Mouse (Mus musculus) intestine, embryonic 15.5 days (tissue): ENCODE data around the gene Podxl2. TPM values are rescaled to one million over a fixed set of nuclear protein-coding genes. Genes with fewer than 3 reads are reported as not detected.

ENCODE experiments used
- ATAC-seq: fragments of 200-750 bp; cut with Nextera tagmentation; 2 replicates; pipeline ENCODE4 v1.8.0; 2017; ENCODE audit warnings: moderate TSS enrichment, moderate library complexity
- H3K27ac ChIP-seq: fragments of 300-500 bp; sonication (generic); 2 replicates; pipeline ENCODE4 v1.5.1; 2015; ENCODE audit warnings: mild to moderate bottlenecking, inconsistent platforms
- H3K27me3 ChIP-seq: fragments of 300-500 bp; sonication (generic); replicated peaks from 2 replicates; pipeline ENCODE4 v1.6.1; 2015; ENCODE audit warnings: inconsistent platforms
- H3K36me3 ChIP-seq: fragments of 300-500 bp; sonication (generic); 2 replicates; pipeline ENCODE4 v1.6.1; 2015; ENCODE audit warnings: inconsistent platforms
- H3K4me1 ChIP-seq: fragments of 300-500 bp; sonication (generic); replicated peaks from 2 replicates; pipeline ENCODE4 v1.6.1; 2015; ENCODE audit warnings: inconsistent platforms
- H3K4me2 ChIP-seq: fragments of 300-500 bp; sonication (generic); replicated peaks from 2 replicates; pipeline ENCODE4 v1.6.1; 2015; ENCODE audit warnings: mild to moderate bottlenecking, inconsistent platforms
- H3K4me3 ChIP-seq: fragments of 300-500 bp; sonication (generic); replicated peaks from 2 replicates; pipeline ENCODE4 v1.5.1; 2015; ENCODE audit warnings: inconsistent platforms
- H3K9ac ChIP-seq: fragments of 300-500 bp; sonication (generic); 2 replicates; pipeline ENCODE4 v1.6.1; 2015; ENCODE audit warnings: inconsistent platforms
- H3K9me3 ChIP-seq: fragments of 300-500 bp; sonication (generic); 2 replicates; pipeline ENCODE4 v1.6.1; 2016; ENCODE audit warnings: inconsistent platforms
- WGBS: fragments of 180-500 bp; shearing (Covaris S2); methylation state at CpG from one replicate; pipeline ENCODE4 v1.1.7; 2015; 5-methylcytosine and 5-hydroxymethylcytosine counted together
- polyA plus RNA-seq: library from polyadenylated mRNA; unstranded; fragments of >200 nt; fragmentation: Nextera tagmentation; extraction: Ambion mirVana; gene quantifications from 2 replicates; pipeline ENCODE4 v1.2.1, GENCODE M21; 2015

The Podxl2 gene
- polyA plus RNA-seq, 1 experiment from 2014 or later, result 49.6 TPM

- under 1% methylated on average over 66 of the region's 66 CpGs for WGBS
- peak within 1 kb of the TSS; percentile 85 for H3K9ac ChIP-seq
- H3K4me3 ChIP-seq, result peak within 1 kb of the TSS; percentile 79
- H3K27me3 ChIP-seq, result no peaks in the 10 kb centered on the region
- no peaks in the 10 kb centered on the region for H3K36me3 ChIP-seq
- H3K4me1 ChIP-seq, result peaks cover 35% of the 10 kb centered on the region
- H3K9me3 ChIP-seq, result no peaks in the 10 kb centered on the region
- H3K4me2 ChIP-seq, result peak within 1 kb of the TSS; percentile 84
- peak within 1 kb of the TSS; percentile 96 for H3K27ac ChIP-seq
- peak; percentile 90 for ATAC-seq
These were observed 27.3 kb upstream of the Podxl2 start, which contains the start of gene Tpra1 for GRCm38 (mm10) chr6:88901947-88902820. Tpra1 (plus strand) TSS chr6:88902251.

GRCm38 (mm10) chr6:88901471-88901870, 26.6 kb upstream of the Podxl2 start:
- no peaks in the 10 kb centered on the region for H3K9me3 ChIP-seq
- no peaks in the 10 kb centered on the region for H3K36me3 ChIP-seq
- no peaks in the 10 kb centered on the region for H3K27me3 ChIP-seq
- H3K4me2 ChIP-seq, result peak overlapping the region; percentile 84
- H3K9ac ChIP-seq, result peak overlapping the region; percentile 49
- peak overlapping the region; percentile 75 for H3K27ac ChIP-seq
- peak; percentile 19 for ATAC-seq
- peak overlapping the region; percentile 79 for H3K4me3 ChIP-seq
- WGBS, result 3% methylated on average over 5 of the region's 5 CpGs
- H3K4me1 ChIP-seq, result peaks cover 41% of the 10 kb centered on the region

GRCm38 (mm10) chr6:88899628-88900027, 24.8 kb upstream of the Podxl2 start:
- no peak overlapping the region for H3K4me2 ChIP-seq
- H3K4me3 ChIP-seq, result no peak overlapping the region
- H3K9me3 ChIP-seq, result no peaks in the 10 kb centered on the region
- peaks cover 44% of the 10 kb centered on the region for H3K4me1 ChIP-seq
- H3K27ac ChIP-seq, result no peak overlapping the region
- 0 out of 2 replicates have a peak, but pooled peaks cover 1% of the 10 kb centered on the region for H3K36me3 ChIP-seq
- no peak for ATAC-seq
- 91% methylated on average over 2 of the region's 2 CpGs for WGBS
- no peak overlapping the region for H3K9ac ChIP-seq
- H3K27me3 ChIP-seq, result no peaks in the 10 kb centered on the region

- no peak for ATAC-seq
- Histone ChIP-seq H3K4me1 (peaks cover 40% of the 10 kb centered on the region), H3K36me3 (peaks cover 7% of the 10 kb centered on the region; the same call in 1 of the 2 replicates), H3K27me3 (no peaks in the 10 kb centered on the region), H3K4me3 (no peak overlapping the region), H3K9me3 (no peaks in the 10 kb centered on the region), H3K4me2 (peak overlapping the region; percentile 61), H3K9ac (no peak overlapping the region; the same call in 1 of the 2 replicates), H3K27ac (no peak overlapping the region)
- 61% methylated on average over 4 of the region's 4 CpGs for WGBS
These were observed 24.2 kb upstream of the Podxl2 start for GRCm38 (mm10) chr6:88899086-88899485.

GRCm38 (mm10) chr6:88898534-88899048, 23.7 kb upstream of the Podxl2 start, which contains the start of gene Mcm2:
Mcm2 (minus strand) TSS chr6:88898780.
- Histone ChIP-seq H3K4me1 (peaks cover 35% of the 10 kb centered on the region), H3K27me3 (no peaks in the 10 kb centered on the region), H3K9ac (peak within 1 kb of the TSS; percentile 64), H3K9me3 (no peaks in the 10 kb centered on the region), H3K36me3 (peaks cover 9% of the 10 kb centered on the region; the same call in 1 of the 2 replicates), H3K4me3 (peak within 1 kb of the TSS; percentile 58), H3K27ac (peak within 1 kb of the TSS; percentile 15), H3K4me2 (peak within 1 kb of the TSS; percentile 61)
- peak; percentile 80 for ATAC-seq
- under 1% methylated on average over 33 of the region's 33 CpGs for WGBS

GRCm38 (mm10) chr6:88897246-88897645, 22.4 kb upstream of the Podxl2 start:
- Histone ChIP-seq H3K36me3 (peaks cover 21% of the 10 kb centered on the region), H3K4me2 (peak overlapping the region; percentile 61), H3K27ac (no peak overlapping the region), H3K4me3 (peak overlapping the region; percentile 58), H3K4me1 (peaks cover 25% of the 10 kb centered on the region), H3K27me3 (no peaks in the 10 kb centered on the region), H3K9ac (peak overlapping the region; percentile 21; the same call in 1 of the 2 replicates), H3K9me3 (no peaks in the 10 kb centered on the region)
- 62% methylated on average over 7 of the region's 7 CpGs for WGBS
- ATAC-seq, result no peak

GRCm38 (mm10) chr6:88895943-88896342, 21.1 kb upstream of the Podxl2 start:
- peaks cover 33% of the 10 kb centered on the region for H3K36me3 ChIP-seq
- H3K27me3 ChIP-seq, result no peaks in the 10 kb centered on the region
- no peak overlapping the region for H3K9ac ChIP-seq
- WGBS, result 87% methylated on average over 6 of the region's 6 CpGs
- H3K4me2 ChIP-seq, result 0 out of 2 replicates have a peak overlapping the region, but pooled peaks have one; percentile 61
- no peaks in the 10 kb centered on the region for H3K9me3 ChIP-seq
- H3K4me3 ChIP-seq, result no peak overlapping the region
- peaks cover 20% of the 10 kb centered on the region; the same call in 1 of the 2 replicates for H3K4me1 ChIP-seq
- H3K27ac ChIP-seq, result no peak overlapping the region
- no peak for ATAC-seq

- Histone ChIP-seq H3K9me3 (no peaks in the 10 kb centered on the region), H3K9ac (no peak overlapping the region), H3K4me3 (no peak overlapping the region), H3K4me2 (no peak overlapping the region), H3K27me3 (no peaks in the 10 kb centered on the region), H3K36me3 (peaks cover 52% of the 10 kb centered on the region), H3K4me1 (peaks cover 14% of the 10 kb centered on the region; the same call in 1 of the 2 replicates), H3K27ac (no peak overlapping the region)
- 56% methylated on average over 5 of the region's 5 CpGs for WGBS
- ATAC-seq, result no peak
These were observed 18.7 kb upstream of the Podxl2 start for GRCm38 (mm10) chr6:88893559-88893958.

- WGBS, result 90% methylated on average over 7 of the region's 7 CpGs
- H3K36me3 ChIP-seq, result peaks cover 67% of the 10 kb centered on the region
- H3K27ac ChIP-seq, result no peak overlapping the region
- 0 out of 2 replicates have a peak, but pooled peaks cover 5% of the 10 kb centered on the region for H3K4me1 ChIP-seq
- H3K4me3 ChIP-seq, result no peak overlapping the region
- ATAC-seq, result no peak
- H3K9ac ChIP-seq, result no peak overlapping the region
- no peak overlapping the region for H3K4me2 ChIP-seq
- H3K9me3 ChIP-seq, result no peaks in the 10 kb centered on the region
- H3K27me3 ChIP-seq, result no peaks in the 10 kb centered on the region
These were observed 16.0 kb upstream of the Podxl2 start for GRCm38 (mm10) chr6:88890832-88891231.

GRCm38 (mm10) chr6:88889410-88890042, 14.7 kb upstream of the Podxl2 start:
- Histone ChIP-seq H3K4me1 (0 out of 2 replicates have a peak, but pooled peaks cover under 1% of the 10 kb centered on the region), H3K4me3 (no peak overlapping the region), H3K27ac (no peak overlapping the region), H3K36me3 (peaks cover 72% of the 10 kb centered on the region), H3K9me3 (no peaks in the 10 kb centered on the region), H3K9ac (no peak overlapping the region), H3K27me3 (no peaks in the 10 kb centered on the region), H3K4me2 (no peak overlapping the region)
- no peak for ATAC-seq
- WGBS, result 89% methylated on average over 13 of the region's 13 CpGs

GRCm38 (mm10) chr6:88886417-88886967, 11.6 kb upstream of the Podxl2 start:
- no peaks in the 10 kb centered on the region for H3K9me3 ChIP-seq
- H3K27me3 ChIP-seq, result no peaks in the 10 kb centered on the region
- no peak overlapping the region for H3K9ac ChIP-seq
- peaks cover 67% of the 10 kb centered on the region for H3K36me3 ChIP-seq
- ATAC-seq, result no peak
- no peak overlapping the region for H3K4me3 ChIP-seq
- 0 out of 2 replicates have a peak, but pooled peaks cover 3% of the 10 kb centered on the region for H3K4me1 ChIP-seq
- no peak overlapping the region for H3K4me2 ChIP-seq
- no peak overlapping the region for H3K27ac ChIP-seq
- 88% methylated on average over 2 of the region's 2 CpGs for WGBS
